Mouse (Mus musculus) CH12.LX (cell line): ENCODE results near the gene Cd8b1. TPM values are rescaled to one million over a fixed set of nuclear protein-coding genes. Genes with fewer than 3 reads are reported as not detected.

Experiments used
- DNase-seq: peaks from one replicate; pipeline ENCODE4 v3.0.0-alpha.2; 2013; ENCODE audit errors: extremely low read depth
- H3K27ac ChIP-seq: 2 replicates; pipeline ENCODE4 v1.5.1; 2012; ENCODE audit warnings: low read depth, mild to moderate bottlenecking, control low read depth, moderate library complexity; ENCODE audit not compliant: insufficient read depth
- H3K27me3 ChIP-seq: replicated peaks from 2 replicates; pipeline ENCODE3; 2012; ENCODE audit warnings: inconsistent platforms
- H3K36me3 ChIP-seq, 2 experiments: replicated peaks in 1 of 2; 2 replicates each; pipeline versions ENCODE3 to v1.6.1; 2012; ENCODE audit warnings: inconsistent platforms in 1 of 2, low read length in 1 of 2, mild to moderate bottlenecking in 1 of 2, mixed read lengths in 1 of 2, moderate library complexity in 1 of 2; ENCODE audit not compliant: control insufficient read depth in 1 of 2, insufficient read depth in 1 of 2
- H3K4me1 ChIP-seq, 2 experiments: 2 replicates each; pipeline ENCODE4 v1.6.1; 2012; ENCODE audit warnings: inconsistent platforms in 1 of 2, moderate library complexity in 1 of 2; ENCODE audit not compliant: insufficient read depth in 2 of 2, control insufficient read depth in 1 of 2
- H3K4me2 ChIP-seq: 2 replicates; pipeline ENCODE4 v1.6.1; 2012; ENCODE audit warnings: low read depth, mild to moderate bottlenecking, control low read depth; ENCODE audit not compliant: poor library complexity, insufficient read depth, severe bottlenecking
- H3K4me3 ChIP-seq, 3 experiments: fragments of 150-350 bp in 1 of 3; sonication (generic) in 1 of 3; replicated peaks in 1 of 3; 2 replicates each; pipeline versions ENCODE3 to v1.5.1; 2011 to 2012; ENCODE audit warnings: low read depth in 2 of 3, low read length in 2 of 3, mild to moderate bottlenecking in 2 of 3, moderate library complexity in 2 of 3, control low read depth in 1 of 3, improper control_type of control experiment in 1 of 3, inconsistent platforms in 1 of 3, mixed read lengths in 1 of 3; ENCODE audit not compliant: poor library complexity in 1 of 3
- H3K79me2 ChIP-seq: replicated peaks from 2 replicates; pipeline ENCODE4 v1.6.1; 2012; ENCODE audit warnings: mild to moderate bottlenecking, moderate library complexity; ENCODE audit not compliant: control insufficient read depth, poor library complexity, insufficient read depth, severe bottlenecking; ENCODE audit errors: extremely low read depth
- H3K9ac ChIP-seq: 2 replicates; pipeline ENCODE4 v1.6.1; 2012; ENCODE audit warnings: low read depth, mild to moderate bottlenecking, control low read depth, moderate library complexity; ENCODE audit not compliant: insufficient read depth
- H3K9me3 ChIP-seq: replicated peaks from 2 replicates; pipeline ENCODE3; 2012; ENCODE audit warnings: low read length, inconsistent platforms, mixed read lengths
- BHLHE40 ChIP-seq: IDR thresholded peaks from 2 replicates; pipeline ENCODE4 v1.6.1; 2011; ENCODE audit warnings: mild to moderate bottlenecking, low read depth, low read length, improper control_type of control experiment
- E2F4 ChIP-seq: IDR thresholded peaks from 2 replicates; pipeline ENCODE4 v1.6.1; 2011; ENCODE audit warnings: low read depth, low read length, improper control_type of control experiment; ENCODE audit not compliant: insufficient replicate concordance
- ELF1 ChIP-seq: IDR thresholded peaks from 2 replicates; pipeline ENCODE4 v1.6.1; 2014; ENCODE audit warnings: low read depth, mild to moderate bottlenecking, inconsistent platforms, low read length, improper control_type of control experiment
- EP300 ChIP-seq: IDR thresholded peaks from 2 replicates; pipeline ENCODE4 v1.6.1; 2011; ENCODE audit warnings: low read length, improper control_type of control experiment
- ETS1 ChIP-seq: conservative IDR thresholded peaks from 2 replicates; pipeline ENCODE4 v1.6.1; 2012; ENCODE audit warnings: low read depth, mild to moderate bottlenecking, inconsistent platforms, low read length, improper control_type of control experiment, moderate library complexity
- GABPA ChIP-seq: IDR thresholded peaks from 2 replicates; pipeline ENCODE4 v1.6.1; 2012; ENCODE audit warnings: low read depth, low read length, improper control_type of control experiment, inconsistent platforms; ENCODE audit not compliant: insufficient replicate concordance
- JUN ChIP-seq: IDR thresholded peaks from 2 replicates; pipeline ENCODE4 v1.6.1; 2011; ENCODE audit warnings: low read depth, mild to moderate bottlenecking, low read length, improper control_type of control experiment, moderate library complexity; ENCODE audit not compliant: insufficient read depth
- MAFK ChIP-seq: IDR thresholded peaks from 2 replicates; pipeline ENCODE4 v1.6.1; 2011; ENCODE audit warnings: low read length, improper control_type of control experiment; ENCODE audit not compliant: insufficient replicate concordance
- TCF12 ChIP-seq: IDR thresholded peaks from 2 replicates; pipeline ENCODE4 v1.6.1; 2014; ENCODE audit warnings: low read depth, mild to moderate bottlenecking, inconsistent platforms, low read length, improper control_type of control experiment
- UBTF ChIP-seq: IDR thresholded peaks from 2 replicates; pipeline ENCODE4 v1.6.1; 2012; ENCODE audit warnings: low read depth, mild to moderate bottlenecking, inconsistent platforms, low read length, improper control_type of control experiment, moderate library complexity
- ZC3H11A ChIP-seq: IDR thresholded peaks from 2 replicates; pipeline ENCODE4 v1.6.1; 2012; ENCODE audit warnings: low read depth, mild to moderate bottlenecking, inconsistent platforms, low read length, improper control_type of control experiment
- ZKSCAN1 ChIP-seq: IDR thresholded peaks from 2 replicates; pipeline ENCODE4 v1.6.1; 2012; ENCODE audit warnings: low read depth, inconsistent platforms, low read length, improper control_type of control experiment, borderline replicate concordance
- ZNF384 ChIP-seq: IDR thresholded peaks from 2 replicates; pipeline ENCODE4 v1.6.1; 2012; ENCODE audit warnings: low read depth, low read length, improper control_type of control experiment, inconsistent platforms
- dilution Hi-C: fragments of 300-500 bp; cut with MboI; formaldehyde crosslinking; loops from 2 replicates; pipeline ENCODE4 v1.14.3; 2020; ENCODE audit warnings: low sequenced_read_pairs; ENCODE audit not compliant: extremely low pct_unique_long_range_greater_than_20kb, extremely low pct_ligation_motif_present
- in situ Hi-C: fragments of 300-500 bp; cut with MboI; formaldehyde crosslinking; loops from 3 replicates; pipeline ENCODE4 v1.14.3; 2019; ENCODE audit warnings: low sequenced_read_pairs, low pct_ligation_motif_present, low pct_unique_long_range_greater_than_20kb, mixed read lengths
- polyA plus RNA-seq: library from polyadenylated mRNA; unstranded; fragments of >175 nt; gene quantifications from 2 replicates; pipeline ENCODE4 v1.2.1, GENCODE M21; 2012; ENCODE audit warnings: low read depth; ENCODE audit not compliant: insufficient read length
- total RNA-seq, 2 experiments: library from RNA; depleted of rRNA; stranded (reverse); fragments of 300-350 nt in 1 of 2; fragments of >200 nt in 1 of 2; gene quantifications; 2 replicates each; pipeline ENCODE4 v1.2.3; 2012 to 2014

The Cd8b1 gene
- total and polyA plus RNA-seq, 3 experiments = 0.25 to 0.51 (median 0.30) TPM

DNA sequence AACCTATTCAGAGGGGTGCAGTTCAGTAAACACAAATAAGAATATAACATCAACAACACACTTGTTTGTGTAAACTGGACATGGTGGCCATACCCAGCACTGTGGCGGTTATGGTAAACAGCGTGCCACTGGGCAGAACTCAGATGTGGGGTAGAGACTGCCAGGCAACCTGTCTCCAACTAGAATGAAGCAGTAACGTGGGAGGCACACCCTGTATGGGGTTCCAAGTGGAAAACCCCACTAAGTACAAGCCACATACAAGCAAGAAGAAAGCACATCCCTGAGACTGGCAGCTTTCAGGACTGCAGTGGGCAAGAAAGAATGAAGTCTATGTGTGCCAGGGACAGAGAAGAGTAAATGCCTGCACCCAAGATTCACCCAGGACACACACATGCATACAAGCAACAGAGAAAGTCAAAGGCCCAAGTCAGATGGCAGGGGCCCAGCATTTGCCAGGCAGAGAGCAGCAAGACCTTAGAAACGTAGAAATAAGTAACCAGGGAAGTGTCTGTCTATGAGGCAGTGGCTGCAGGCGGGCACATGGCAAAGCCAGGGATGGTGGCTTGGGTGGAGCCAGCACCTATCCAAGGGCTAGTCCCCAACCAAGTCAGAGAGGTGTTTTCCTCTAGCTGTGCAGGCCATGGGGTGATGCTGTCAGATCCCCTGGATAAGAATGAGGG is 49.6 kb downstream of the Cd8b1 start:
- H3K9ac ChIP-seq = no peak overlapping the region
- H3K4me1 ChIP-seq = peaks cover 4 to 17% of the 10 kb centered on the region in 2 experiments
- H3K27me3 ChIP-seq = no peaks in the 10 kb centered on the region
- TF ChIP-seq EP300 (no peak), ZC3H11A (no peak), UBTF (no peak), BHLHE40 (no peak), E2F4 (no peak), ELF1 (no peak)
- TF ChIP-seq, all 38 proteins: peak for 0
- no peak overlapping the region for H3K27ac ChIP-seq
- no peak overlapping the region for H3K4me2 ChIP-seq
- no peak overlapping the region for H3K4me3 ChIP-seq
- in situ Hi-C loops = no loop called here
- DNase-seq = no peak
- H3K79me2 ChIP-seq = no peaks in the 10 kb centered on the region
- H3K36me3 ChIP-seq = no peaks in the 10 kb centered on the region
- peaks cover 3% of the 10 kb centered on the region for H3K9me3 ChIP-seq
- dilution Hi-C loops = no loop called here

DNA sequence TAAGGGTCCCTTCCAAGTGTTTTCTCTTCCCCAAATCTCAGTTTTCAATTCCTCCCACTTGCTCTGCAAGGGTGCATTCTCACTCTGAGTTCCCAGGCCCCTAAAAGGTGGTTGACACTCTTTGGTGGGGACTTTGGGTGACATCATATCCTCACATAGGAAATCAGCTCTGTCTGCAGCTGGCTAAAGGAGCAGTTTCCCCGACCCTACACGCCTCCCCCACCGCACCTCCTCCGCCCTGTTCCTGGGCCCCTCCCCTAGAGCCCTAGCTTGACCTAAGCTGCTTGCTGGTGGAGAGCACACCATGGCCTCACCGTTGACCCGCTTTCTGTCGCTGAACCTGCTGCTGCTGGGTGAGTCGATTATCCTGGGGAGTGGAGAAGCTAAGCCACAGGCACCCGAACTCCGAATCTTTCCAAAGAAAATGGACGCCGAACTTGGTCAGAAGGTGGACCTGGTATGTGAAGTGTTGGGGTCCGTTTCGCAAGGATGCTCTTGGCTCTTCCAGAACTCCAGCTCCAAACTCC is 50.7 kb downstream of the Cd8b1 start, which contains the start of gene Cd8a:
Gene Cd8a, plus strand, starts transcription at position 179 of the 527 bp plus-strand sequence.
- Histone ChIP-seq H3K27me3 (no peaks in the 10 kb centered on the region), H3K4me1 (peaks cover 4 to 17% of the 10 kb centered on the region in 2 experiments), H3K27ac (no peak within 1 kb of the TSS), H3K9ac (no peak within 1 kb of the TSS), H3K9me3 (peaks cover 3% of the 10 kb centered on the region), H3K4me3 (no peak within 1 kb of the TSS), H3K4me2 (no peak within 1 kb of the TSS), H3K36me3 (no peaks in the 10 kb centered on the region), H3K79me2 (no peaks in the 10 kb centered on the region)
- dilution Hi-C loops = no loop called here
- in situ Hi-C loops = no loop called here
- no peak for DNase-seq
- TF ChIP-seq ETS1 (no peak), MAFK (no peak), ZNF384 (no peak), E2F4 (no peak), UBTF (no peak), JUN (no peak), TCF12 (no peak), EP300 (no peak), BHLHE40 (no peak), ZKSCAN1 (no peak), GABPA (no peak)
